In genomic region chr2:90478531-90478930, GRCm38 (mm10) we compare ENCODE assay signal across 29 mouse cellular contexts.
DNase-seq lines count a peak whose midpoint lies in the region; ATAC-seq and TF ChIP-seq lines count a peak whose summit lies in the region.
"Had no signal": no experiment of that assay in that cellular context is flagged by ENCODE, and none has a peak within 500 bp of the region (broad histone marks: within the 10 kb centered on the region; RNA-seq: fewer than 3 reads in every experiment).

No protein-coding gene starts in this region.

- no peak overlapping the region for H3K4me2 ChIP-seq in liver, postnatal 0 days (ENCODE audit: low read depth, low read length)
- H3K4me2 ChIP-seq in liver, embryonic 11.5 days: no peak overlapping the region
- H3K4me2 ChIP-seq: embryonic facial prominence, embryonic 13.5 days; forebrain, embryonic 13.5 days; heart, embryonic 12.5 days; heart, embryonic 15.5 days; hindbrain, embryonic 14.5 days had no signal

- no peaks in the 10 kb centered on the region for H3K36me3 ChIP-seq in liver, postnatal 0 days (replicated peaks; ENCODE audit: insufficient read depth, low read length)
- H3K36me3 ChIP-seq in liver, embryonic 11.5 days (ENCODE audit: control insufficient read depth, insufficient read depth, low read length): no peaks in the 10 kb centered on the region
- H3K36me3 ChIP-seq: embryonic facial prominence, embryonic 10.5 days; embryonic facial prominence, embryonic 13.5 days; forebrain, embryonic 10.5 days; G1E; heart, embryonic 12.5 days; heart, embryonic 15.5 days had no signal

- TF ChIP-seq EP300 in liver, postnatal 0 days (IDR thresholded peaks at IDR 0.05; ENCODE audit: low read depth): no peak

- H3K4me1 ChIP-seq in liver, postnatal 0 days (ENCODE audit: insufficient read depth): peaks cover 17% of the 10 kb centered on the region
- peaks cover 27% of the 10 kb centered on the region for H3K4me1 ChIP-seq in liver, embryonic 11.5 days (replicated peaks; ENCODE audit: control insufficient read depth, insufficient read depth, low read length)
- peaks cover 54% of the 10 kb centered on the region for H3K4me1 ChIP-seq in bone marrow macrophage, adult 2 months (ENCODE audit: control insufficient read depth, insufficient read depth, low read length)

- no peak for TF ChIP-seq POLR2A in bone marrow macrophage, adult 2 months (IDR thresholded peaks at IDR 0.05; ENCODE audit: borderline replicate concordance, low read depth, low read length)

- no peak for TF ChIP-seq CTCF in liver, postnatal 0 days (IDR thresholded peaks at IDR 0.05; ENCODE audit: low read depth)
- no peak for TF ChIP-seq CTCF in bone marrow macrophage, adult 2 months (IDR thresholded peaks at IDR 0.05; ENCODE audit: low read depth, low read length)

- no peak for DNase-seq in liver, postnatal 0 days
- no peak for DNase-seq in liver, embryonic 11.5 days (ENCODE audit: low spot score)
- DNase-seq in embryo, embryonic 10 days (ENCODE audit: low spot score): no peak
- no peak for DNase-seq in cerebellum, postnatal 14 days
- DNase-seq: adrenal gland, adult 2 months; adrenal gland, postnatal 14 days; cerebellum, adult 11-12 months; cerebellum, adult 8-10 months; cerebellum, postnatal 10 days; gastrocnemius, postnatal 10 days; gastrocnemius, postnatal 36 days; heart, postnatal 10 days; heart, postnatal 4 days had no signal

- H3K27ac ChIP-seq in liver, postnatal 0 days (ENCODE audit: low read depth): peak overlapping the region; percentile 19; the same call in 1 of the 2 replicates
- no peak overlapping the region for H3K27ac ChIP-seq in liver, embryonic 11.5 days (ENCODE audit: low read depth, low read length)
- H3K27ac ChIP-seq in bone marrow macrophage, adult 2 months (ENCODE audit: insufficient read depth, low read depth, low read length): peak overlapping the region; percentile 70
- H3K27ac ChIP-seq: embryonic facial prominence, embryonic 13.5 days; forebrain, embryonic 10.5 days; forebrain, embryonic 13.5 days; heart, embryonic 15.5 days; hindbrain, embryonic 14.5 days; hindbrain, postnatal 0 days had no signal

- H3K4me3 ChIP-seq in liver, postnatal 0 days (ENCODE audit: low read depth, low read length): no peak overlapping the region
- H3K4me3 ChIP-seq in liver, embryonic 11.5 days (ENCODE audit: low read depth, low read length): no peak overlapping the region
- peak overlapping the region; percentile 12; the same call in 1 of the 2 replicates for H3K4me3 ChIP-seq in bone marrow macrophage, adult 2 months (ENCODE audit: insufficient read depth, low read length)
- H3K4me3 ChIP-seq: embryonic facial prominence, embryonic 10.5 days; embryonic facial prominence, embryonic 13.5 days; forebrain, embryonic 10.5 days; forebrain, embryonic 13.5 days; heart, embryonic 12.5 days; heart, embryonic 15.5 days had no signal

- no peaks in the 10 kb centered on the region for H3K9me3 ChIP-seq in liver, postnatal 0 days (ENCODE audit: low read length)
- no peaks in the 10 kb centered on the region for H3K9me3 ChIP-seq in liver, embryonic 11.5 days (ENCODE audit: control insufficient read depth, low read length)
- H3K9me3 ChIP-seq: embryonic facial prominence, embryonic 10.5 days; embryonic facial prominence, embryonic 13.5 days; forebrain, embryonic 10.5 days; forebrain, embryonic 13.5 days; G1E; heart, embryonic 12.5 days; heart, embryonic 15.5 days had no signal

- H3K9ac ChIP-seq in liver, postnatal 0 days (replicated peaks): no peak overlapping the region
- no peak overlapping the region for H3K9ac ChIP-seq in liver, embryonic 11.5 days (ENCODE audit: low read depth, low read length)
- H3K9ac ChIP-seq: embryonic facial prominence, embryonic 13.5 days; forebrain, embryonic 13.5 days; heart, embryonic 12.5 days; heart, embryonic 15.5 days; hindbrain, embryonic 14.5 days had no signal

- no peak for ATAC-seq in liver, postnatal 0 days
- ATAC-seq in liver, embryonic 11.5 days (replicated peaks; ENCODE audit: low FRiP score): no peak
- peak; percentile 35 for ATAC-seq in granulocyte monocyte progenitor cell, adult 5-6 weeks (replicated peaks; ENCODE audit: poor library complexity, severe bottlenecking)
- ATAC-seq in megakaryocyte progenitor cell, adult 5-6 weeks (replicated peaks; ENCODE audit: poor library complexity): peak; percentile 15; the same call in 1 of the 2 replicates
- ATAC-seq: forebrain, embryonic 13.5 days; forebrain, embryonic 16.5 days; hindbrain, postnatal 0 days; inflammation-experienced regulatory T-cells, adult 6 months; Patski had no signal

- no peaks in the 10 kb centered on the region for H3K27me3 ChIP-seq in liver, postnatal 0 days (ENCODE audit: insufficient read depth, low read length)
- H3K27me3 ChIP-seq in liver, embryonic 11.5 days (replicated peaks; ENCODE audit: control insufficient read depth, insufficient read depth, low read length): no peaks in the 10 kb centered on the region
- H3K27me3 ChIP-seq: CH12.LX; embryonic facial prominence, embryonic 13.5 days; heart, embryonic 12.5 days; heart, embryonic 15.5 days; Patski had no signal

- 69% methylated on average over 7 of the region's 7 CpGs for WGBS in liver, postnatal 0 days (ENCODE audit: insufficient replicate concordance)
- WGBS in liver, embryonic 11.5 days: 78% methylated on average over 7 of the region's 7 CpGs

Comparison
In these comparisons a context has a peak if more than half of its experiments do, and no peak if none do; other contexts are left out.
1. ATAC-seq: peak in granulocyte monocyte progenitor cell, adult 5-6 weeks (single experiment) and megakaryocyte progenitor cell, adult 5-6 weeks (single experiment); none in liver, postnatal 0 days (single experiment) and liver, embryonic 11.5 days (single experiment).